Mouse (Mus musculus): ENCODE measurements around the gene Ccdc148. TPM values are rescaled to one million over a fixed set of nuclear protein-coding genes. Genes with fewer than 3 reads are reported as not detected.

The Ccdc148 gene
- polyA plus RNA-seq, 1 experiment from 2014 or later = 3.7 TPM

DNA sequence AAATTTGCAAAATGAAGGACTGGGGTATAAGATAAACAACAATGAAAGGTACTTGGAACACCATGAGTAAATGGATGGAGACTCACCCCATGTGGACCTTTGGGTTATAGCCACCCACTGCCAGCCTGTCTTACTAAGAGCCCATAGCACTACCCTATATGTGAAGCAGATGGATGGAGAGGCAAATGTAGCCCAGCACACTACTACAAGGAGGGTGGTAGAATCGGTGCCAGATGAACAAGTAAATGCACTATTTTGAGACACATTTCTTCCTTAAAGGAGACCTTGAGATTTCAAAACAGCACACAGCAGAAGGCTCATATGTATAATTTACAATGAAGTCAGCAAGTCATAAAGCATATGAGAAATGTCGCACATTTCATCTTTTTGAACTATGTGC, 234.9 kb downstream of the Ccdc148 start:
- H3K9me3 ChIP-seq (ENCODE audit: control insufficient read depth, low read length) = no peaks in the 10 kb centered on the region
- no peaks in the 10 kb centered on the region for H3K4me1 ChIP-seq (ENCODE audit: control insufficient read depth, insufficient read depth, low read length)
- H3K4me2 ChIP-seq (ENCODE audit: low read depth, low read length) = no peak overlapping the region
- H3K4me3 ChIP-seq (ENCODE audit: low read depth, low read length) = no peak overlapping the region
- no peak overlapping the region for H3K9ac ChIP-seq (replicated peaks; ENCODE audit: low read depth, low read length)
- H3K27ac ChIP-seq (ENCODE audit: low read depth, low read length) = no peak overlapping the region
- no peak for ATAC-seq (ENCODE audit: low read depth)
- H3K36me3 ChIP-seq (ENCODE audit: control insufficient read depth, insufficient read depth, low read length) = no peaks in the 10 kb centered on the region
- WGBS = 89% methylated on average over 2 of the region's 2 CpGs
- H3K27me3 ChIP-seq (ENCODE audit: control insufficient read depth, insufficient read depth, low read length) = no peaks in the 10 kb centered on the region

DNA sequence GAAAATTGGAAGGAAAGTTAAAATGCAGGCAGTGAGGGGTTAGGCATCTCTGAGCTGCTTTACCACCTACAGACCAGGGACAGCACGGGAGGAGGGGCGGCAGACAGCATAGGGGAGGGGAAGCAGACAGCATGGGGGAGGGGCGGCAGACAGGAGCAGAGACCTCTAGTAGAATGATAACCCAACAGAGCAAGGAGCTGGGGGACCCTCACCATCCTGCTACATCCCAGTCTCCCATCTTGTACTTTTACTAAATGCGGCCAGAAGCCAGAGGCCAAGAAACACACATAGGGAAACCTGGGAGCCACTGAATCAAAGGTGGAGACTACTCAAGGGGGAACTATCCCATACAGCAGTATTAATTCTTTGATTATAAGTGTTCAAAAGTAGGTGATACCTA, 242.1 kb downstream of the Ccdc148 start:
- no peak overlapping the region for H3K4me2 ChIP-seq (ENCODE audit: low read depth, low read length)
- no peak for ATAC-seq (ENCODE audit: low read depth)
- H3K4me3 ChIP-seq (ENCODE audit: low read depth, low read length) = no peak overlapping the region
- no peak overlapping the region for H3K27ac ChIP-seq (ENCODE audit: low read depth, low read length)
- no peaks in the 10 kb centered on the region for H3K27me3 ChIP-seq (ENCODE audit: control insufficient read depth, insufficient read depth, low read length)
- no peaks in the 10 kb centered on the region for H3K36me3 ChIP-seq (ENCODE audit: control insufficient read depth, insufficient read depth, low read length)
- no peaks in the 10 kb centered on the region for H3K9me3 ChIP-seq (ENCODE audit: control insufficient read depth, low read length)
- H3K4me1 ChIP-seq (ENCODE audit: control insufficient read depth, insufficient read depth, low read length) = no peaks in the 10 kb centered on the region
- no peak overlapping the region for H3K9ac ChIP-seq (replicated peaks; ENCODE audit: low read depth, low read length)
- WGBS = 52% methylated on average over 4 of the region's 4 CpGs

DNA sequence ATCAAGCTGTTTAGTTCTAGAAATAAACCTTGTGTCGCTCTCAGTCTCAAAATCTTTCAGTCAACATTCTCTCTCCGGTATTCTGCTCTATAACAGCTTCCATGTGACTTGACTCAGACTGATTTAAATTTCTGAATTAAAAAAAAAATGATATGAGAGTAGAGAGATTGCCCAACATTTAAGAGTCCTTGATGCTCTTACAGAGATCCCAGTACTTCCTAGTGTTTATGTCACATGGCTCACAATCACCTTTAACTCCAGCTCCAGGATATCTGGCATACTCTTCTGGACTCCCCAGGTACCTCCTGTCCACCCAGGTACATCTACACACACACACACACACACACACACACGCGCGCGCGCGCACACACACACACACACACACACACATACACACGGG, 248.1 kb downstream of the Ccdc148 start:
- no peaks in the 10 kb centered on the region for H3K27me3 ChIP-seq (ENCODE audit: control insufficient read depth, insufficient read depth, low read length)
- 95% methylated on average over 9 of the region's 9 CpGs for WGBS

DNA sequence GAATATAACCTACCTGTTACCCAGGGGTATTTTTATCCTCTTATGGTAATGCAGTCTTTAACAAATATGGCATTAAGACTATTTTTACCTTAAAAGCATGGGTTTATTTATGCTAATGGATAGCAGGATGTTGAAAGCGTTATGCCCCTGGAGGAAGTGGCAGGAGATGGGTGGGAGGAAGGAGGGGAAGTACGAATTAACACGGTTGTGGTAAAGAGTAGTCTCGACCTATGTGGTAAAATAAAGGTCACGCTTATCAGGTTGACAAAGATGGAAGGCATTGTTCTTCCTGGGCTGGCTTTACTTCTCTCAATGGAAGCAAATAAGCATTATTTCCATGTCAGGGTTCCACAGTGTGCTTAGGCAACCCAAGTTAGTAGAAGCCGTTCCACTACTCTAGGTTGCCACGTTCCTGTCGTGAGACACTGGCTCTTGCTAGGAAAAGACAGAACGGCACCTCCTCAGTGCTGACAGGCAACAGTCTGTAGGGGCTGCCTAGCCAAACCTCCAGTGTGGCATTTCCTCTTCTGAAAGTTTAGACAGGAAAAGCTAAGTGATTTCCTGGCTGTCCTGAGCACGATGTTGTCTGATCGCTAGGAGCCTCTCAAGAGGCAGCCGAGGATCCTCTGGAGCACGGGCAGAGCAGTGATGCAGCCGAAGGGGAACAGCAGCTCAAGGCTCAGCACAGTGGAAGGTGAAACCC, 253.5 kb downstream of the Ccdc148 start:
- ATAC-seq (ENCODE audit: low read depth) = no peak
- 39% methylated on average over 14 of the region's 14 CpGs for WGBS
- Histone ChIP-seq H3K9me3 (ENCODE audit: control insufficient read depth, low read length) (no peaks in the 10 kb centered on the region), H3K9ac (replicated peaks; ENCODE audit: low read depth, low read length) (no peak overlapping the region), H3K4me2 (ENCODE audit: low read depth, low read length) (no peak overlapping the region), H3K4me1 (ENCODE audit: control insufficient read depth, insufficient read depth, low read length) (no peaks in the 10 kb centered on the region), H3K36me3 (ENCODE audit: control insufficient read depth, insufficient read depth, low read length) (no peaks in the 10 kb centered on the region), H3K27me3 (ENCODE audit: control insufficient read depth, insufficient read depth, low read length) (no peaks in the 10 kb centered on the region), H3K27ac (ENCODE audit: low read depth, low read length) (no peak overlapping the region), H3K4me3 (ENCODE audit: low read depth, low read length) (no peak overlapping the region)

More for the DNA sequence above, 248.1 kb downstream of the Ccdc148 start:
- H3K4me3 ChIP-seq (ENCODE audit: low read depth, low read length) = no peak overlapping the region
- H3K4me2 ChIP-seq (ENCODE audit: low read depth, low read length) = no peak overlapping the region
- no peaks in the 10 kb centered on the region for H3K9me3 ChIP-seq (ENCODE audit: control insufficient read depth, low read length)
- no peak for ATAC-seq (ENCODE audit: low read depth)
- no peaks in the 10 kb centered on the region for H3K36me3 ChIP-seq (ENCODE audit: control insufficient read depth, insufficient read depth, low read length)
- no peak overlapping the region for H3K27ac ChIP-seq (ENCODE audit: low read depth, low read length)
- H3K9ac ChIP-seq (replicated peaks; ENCODE audit: low read depth, low read length) = no peak overlapping the region
- no peaks in the 10 kb centered on the region for H3K4me1 ChIP-seq (ENCODE audit: control insufficient read depth, insufficient read depth, low read length)

DNA sequence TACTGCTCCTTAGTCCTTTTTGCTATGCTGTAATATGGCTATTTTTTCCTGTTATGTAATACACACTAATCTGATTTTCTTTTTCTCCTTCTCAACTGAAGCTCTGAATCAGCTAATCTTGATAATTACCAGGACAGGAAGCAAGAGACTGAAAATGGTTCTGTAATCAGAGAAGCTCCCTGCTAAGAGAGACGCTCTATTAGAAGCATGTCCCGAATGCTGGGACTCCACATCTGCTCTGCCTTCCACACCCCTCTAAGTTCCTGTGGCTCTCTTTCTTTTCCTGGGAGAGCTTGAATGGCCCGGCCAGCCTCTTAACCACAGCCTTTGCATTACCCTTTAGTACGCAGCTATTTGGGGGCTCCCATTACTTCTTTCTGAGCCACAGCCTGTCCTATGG, 255.4 kb downstream of the Ccdc148 start:
- no peaks in the 10 kb centered on the region for H3K36me3 ChIP-seq (ENCODE audit: control insufficient read depth, insufficient read depth, low read length)
- 69% methylated on average over 4 of the region's 4 CpGs for WGBS
- H3K9me3 ChIP-seq (ENCODE audit: control insufficient read depth, low read length) = no peaks in the 10 kb centered on the region
- H3K4me3 ChIP-seq (ENCODE audit: low read depth, low read length) = no peak overlapping the region
- H3K4me2 ChIP-seq (ENCODE audit: low read depth, low read length) = no peak overlapping the region
- no peaks in the 10 kb centered on the region for H3K4me1 ChIP-seq (ENCODE audit: control insufficient read depth, insufficient read depth, low read length)
- no peak overlapping the region for H3K9ac ChIP-seq (replicated peaks; ENCODE audit: low read depth, low read length)
- H3K27ac ChIP-seq (ENCODE audit: low read depth, low read length) = no peak overlapping the region
- ATAC-seq (ENCODE audit: low read depth) = no peak
- no peaks in the 10 kb centered on the region for H3K27me3 ChIP-seq (ENCODE audit: control insufficient read depth, insufficient read depth, low read length)

DNA sequence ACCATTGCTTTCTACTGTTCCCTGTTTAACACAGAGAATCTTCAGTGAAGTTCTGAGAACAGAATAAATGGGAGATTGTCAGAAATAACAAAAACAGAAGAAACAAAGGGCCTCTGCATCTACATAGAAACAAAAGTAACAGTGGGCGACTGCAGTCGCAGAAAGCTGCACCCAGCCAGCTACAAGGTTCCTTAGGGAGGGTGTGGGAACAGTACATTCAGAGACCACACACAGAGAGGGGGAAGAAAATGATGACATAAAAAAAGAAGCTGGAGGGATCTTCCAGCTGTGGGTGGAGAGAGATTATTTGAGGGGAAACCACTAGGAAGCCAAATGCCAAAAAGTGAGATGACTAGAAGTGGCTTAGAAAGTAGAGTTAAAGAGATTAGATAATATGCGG, 280.6 kb downstream of the Ccdc148 start:
- 42% methylated on average over 3 of the region's 3 CpGs for WGBS
- no peaks in the 10 kb centered on the region for H3K36me3 ChIP-seq (ENCODE audit: control insufficient read depth, insufficient read depth, low read length)
- H3K4me1 ChIP-seq (ENCODE audit: control insufficient read depth, insufficient read depth, low read length) = no peaks in the 10 kb centered on the region
- ATAC-seq (ENCODE audit: low read depth) = no peak
- H3K9ac ChIP-seq (replicated peaks; ENCODE audit: low read depth, low read length) = no peak overlapping the region
- H3K9me3 ChIP-seq (ENCODE audit: control insufficient read depth, low read length) = no peaks in the 10 kb centered on the region
- no peaks in the 10 kb centered on the region for H3K27me3 ChIP-seq (ENCODE audit: control insufficient read depth, insufficient read depth, low read length)
- no peak overlapping the region for H3K4me2 ChIP-seq (ENCODE audit: low read depth, low read length)
- no peak overlapping the region for H3K4me3 ChIP-seq (ENCODE audit: low read depth, low read length)
- no peak overlapping the region for H3K27ac ChIP-seq (ENCODE audit: low read depth, low read length)

DNA sequence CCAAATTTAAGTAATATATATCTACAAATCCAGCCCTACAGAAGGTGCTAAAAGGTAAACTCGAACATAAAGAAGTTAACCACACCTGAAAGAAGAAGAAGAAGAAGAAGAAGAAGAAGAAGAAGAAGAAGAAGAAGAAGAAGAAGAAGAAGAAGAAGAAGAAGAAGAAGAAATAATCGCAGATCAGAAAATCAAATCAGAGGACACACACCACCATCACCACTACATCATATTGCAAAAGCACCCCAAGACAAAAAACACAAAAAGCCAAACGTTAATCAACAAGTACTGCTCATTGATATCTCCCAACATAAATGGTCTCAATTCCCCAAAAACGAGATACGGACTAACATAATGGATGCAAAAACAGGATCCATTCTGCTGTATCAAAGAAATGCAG, 301.3 kb downstream of the Ccdc148 start, which contains the start of gene Gm11099:
Gene Gm11099, plus strand, starts transcription at position 301 of the 400 bp plus-strand sequence.
- 89% methylated on average over 5 of the region's 5 CpGs for WGBS
- no peaks in the 10 kb centered on the region for H3K4me1 ChIP-seq (ENCODE audit: control insufficient read depth, insufficient read depth, low read length)
- H3K4me3 ChIP-seq (ENCODE audit: low read depth, low read length) = no peak within 1 kb of the TSS
- no peak for ATAC-seq (ENCODE audit: low read depth)
- H3K9ac ChIP-seq (replicated peaks; ENCODE audit: low read depth, low read length) = no peak within 1 kb of the TSS
- no peaks in the 10 kb centered on the region for H3K9me3 ChIP-seq (ENCODE audit: control insufficient read depth, low read length)
- H3K27ac ChIP-seq (ENCODE audit: low read depth, low read length) = no peak within 1 kb of the TSS
- H3K27me3 ChIP-seq (ENCODE audit: control insufficient read depth, insufficient read depth, low read length) = no peaks in the 10 kb centered on the region
- H3K36me3 ChIP-seq (ENCODE audit: control insufficient read depth, insufficient read depth, low read length) = no peaks in the 10 kb centered on the region
- H3K4me2 ChIP-seq (ENCODE audit: low read depth, low read length) = no peak within 1 kb of the TSS

DNA sequence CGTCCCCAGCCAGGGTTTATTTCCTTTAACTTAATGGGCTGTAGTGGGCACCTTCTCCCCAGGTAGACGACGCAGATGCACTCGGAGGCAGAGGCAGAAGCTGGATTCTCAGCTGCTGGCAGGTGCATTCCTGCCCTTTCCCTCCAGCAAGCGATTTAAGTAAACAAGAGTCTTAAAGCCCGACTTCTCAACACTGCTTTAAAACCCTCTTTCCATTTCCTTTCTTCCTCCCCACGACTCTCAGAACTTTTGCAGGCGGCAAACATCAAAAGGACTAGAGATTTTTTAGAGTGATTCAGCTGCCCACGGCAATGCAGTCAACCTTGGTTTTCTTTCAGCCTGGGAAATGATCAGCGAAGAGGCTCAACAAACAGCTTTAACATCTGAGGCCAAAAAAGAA, 316.0 kb downstream of the Ccdc148 start:
- no peaks in the 10 kb centered on the region for H3K9me3 ChIP-seq (ENCODE audit: control insufficient read depth, low read length)
- no peak overlapping the region for H3K9ac ChIP-seq (replicated peaks; ENCODE audit: low read depth, low read length)
- H3K4me2 ChIP-seq (ENCODE audit: low read depth, low read length) = no peak overlapping the region
- ATAC-seq (ENCODE audit: low read depth) = no peak
- no peaks in the 10 kb centered on the region for H3K4me1 ChIP-seq (ENCODE audit: control insufficient read depth, insufficient read depth, low read length)
- no peak overlapping the region for H3K4me3 ChIP-seq (ENCODE audit: low read depth, low read length)
- H3K27ac ChIP-seq (ENCODE audit: low read depth, low read length) = no peak overlapping the region
- 44% methylated on average over 10 of the region's 10 CpGs for WGBS
- H3K36me3 ChIP-seq (ENCODE audit: control insufficient read depth, insufficient read depth, low read length) = no peaks in the 10 kb centered on the region
- no peaks in the 10 kb centered on the region for H3K27me3 ChIP-seq (ENCODE audit: control insufficient read depth, insufficient read depth, low read length)

DNA sequence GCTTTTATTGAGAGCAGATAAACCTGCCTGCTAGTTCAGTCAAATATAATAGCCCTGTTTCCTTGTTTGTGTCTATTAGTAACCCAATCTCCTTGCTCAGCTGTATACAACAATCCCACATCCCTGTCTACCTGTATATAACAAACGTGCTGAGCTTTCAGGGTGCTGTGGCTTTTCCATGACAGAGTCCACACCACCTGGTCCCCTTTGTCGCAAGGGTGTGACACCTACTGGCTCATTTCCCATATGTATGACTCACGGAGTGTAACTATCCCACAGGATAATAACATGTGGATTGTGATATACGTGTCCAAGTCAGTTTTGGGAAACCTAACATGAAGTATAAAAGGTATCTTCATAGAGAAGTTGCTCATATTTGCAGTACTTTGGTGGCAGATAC, 318.0 kb downstream of the Ccdc148 start:
- ATAC-seq (ENCODE audit: low read depth) = no peak
- Histone ChIP-seq H3K27ac (ENCODE audit: low read depth, low read length) (no peak overlapping the region), H3K4me1 (ENCODE audit: control insufficient read depth, insufficient read depth, low read length) (no peaks in the 10 kb centered on the region), H3K36me3 (ENCODE audit: control insufficient read depth, insufficient read depth, low read length) (no peaks in the 10 kb centered on the region), H3K9ac (replicated peaks; ENCODE audit: low read depth, low read length) (no peak overlapping the region), H3K4me3 (ENCODE audit: low read depth, low read length) (no peak overlapping the region), H3K4me2 (ENCODE audit: low read depth, low read length) (no peak overlapping the region), H3K27me3 (ENCODE audit: control insufficient read depth, insufficient read depth, low read length) (no peaks in the 10 kb centered on the region), H3K9me3 (ENCODE audit: control insufficient read depth, low read length) (no peaks in the 10 kb centered on the region)
- WGBS = 92% methylated on average over 4 of the region's 4 CpGs
